Mouse (Mus musculus) heart, postnatal 0 days (tissue): ENCODE results near the gene Pde4d.

Experiments
- CTCF ChIP-seq: IDR thresholded peaks from 2 replicates; pipeline ENCODE4 v1.5.1; 2016; ENCODE audit warnings: antibody characterized with exemption, control low read depth, low read depth
- EP300 ChIP-seq: IDR thresholded peaks from 2 replicates; pipeline ENCODE4 v1.6.1; 2016; ENCODE audit warnings: antibody characterized with exemption, low read depth

- TF ChIP-seq CTCF = no peak
- no peak for TF ChIP-seq EP300
These were observed 386.6 kb downstream of the Pde4d start for GRCm38 (mm10) chr13:108836314-108836713.
